Mouse (Mus musculus): Measurements from ENCODE around the gene Sec14l2. TPM values are rescaled to one million over a fixed set of nuclear protein-coding genes. Genes with fewer than 3 reads are reported as not detected.

Sec14l2 gene
- polyA plus RNA-seq, 1 experiment from 2014 or later = 1.8 TPM

DNA sequence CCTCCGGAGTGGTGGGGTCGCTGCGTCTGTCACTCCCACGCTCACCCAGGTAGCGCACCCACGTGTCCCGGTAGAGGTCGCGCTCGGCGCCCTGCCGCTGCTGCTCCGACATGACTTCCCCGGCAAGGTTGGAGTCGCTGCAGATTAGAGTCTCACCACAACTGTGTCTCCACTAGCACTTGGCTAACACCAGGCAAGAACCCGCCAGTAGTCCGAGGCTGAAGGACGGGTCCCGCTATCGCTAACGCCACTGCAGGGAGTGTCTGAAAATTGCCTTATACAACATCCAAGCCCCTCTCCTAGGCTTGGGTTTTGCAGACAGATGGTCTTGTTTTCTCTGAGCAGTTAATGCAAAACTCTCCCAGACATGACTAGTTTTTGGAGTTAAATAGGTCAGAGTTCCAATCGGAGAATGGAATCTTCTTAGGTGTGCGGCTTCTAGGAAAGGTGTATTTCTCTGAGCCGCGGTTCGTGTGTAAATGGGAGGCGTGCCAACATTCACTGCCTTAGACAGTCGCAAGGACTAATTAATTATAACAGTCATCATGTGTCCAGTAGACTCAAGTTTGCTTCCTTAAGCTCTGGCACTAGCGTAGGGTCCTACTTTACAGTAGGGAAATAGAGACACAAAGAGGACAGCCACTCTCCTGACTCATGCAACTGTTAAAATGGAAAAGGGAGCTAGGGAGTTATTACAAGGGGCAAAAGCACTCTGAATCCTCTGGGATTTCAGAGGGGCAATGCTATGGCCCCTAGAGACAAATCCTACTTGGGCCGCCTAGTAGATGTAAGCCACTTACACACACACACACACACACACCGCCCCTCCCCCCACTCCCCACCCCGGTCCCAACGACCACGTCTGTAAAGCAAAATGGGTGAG lies 27.8 kb downstream of the Sec14l2 start, which contains the start of gene Mtfp1:
Gene Mtfp1, minus strand, starts transcription at position 275 of the 883 bp plus-strand sequence.
- 9% methylated on average over 33 of the region's 34 CpGs for WGBS
- Histone ChIP-seq H3K9ac (peak within 1 kb of the TSS; percentile 86), H3K9me3 (replicated peaks) (no peaks in the 10 kb centered on the region), H3K36me3 (no peaks in the 10 kb centered on the region), H3K4me3 (peak within 1 kb of the TSS; percentile 49), H3K27me3 (no peaks in the 10 kb centered on the region), H3K4me1 (peaks cover 25% of the 10 kb centered on the region), H3K4me2 (replicated peaks) (peak within 1 kb of the TSS; percentile 85), H3K27ac (peak within 1 kb of the TSS; percentile 87)
- ATAC-seq (ENCODE audit: low FRiP score) = no peak

DNA sequence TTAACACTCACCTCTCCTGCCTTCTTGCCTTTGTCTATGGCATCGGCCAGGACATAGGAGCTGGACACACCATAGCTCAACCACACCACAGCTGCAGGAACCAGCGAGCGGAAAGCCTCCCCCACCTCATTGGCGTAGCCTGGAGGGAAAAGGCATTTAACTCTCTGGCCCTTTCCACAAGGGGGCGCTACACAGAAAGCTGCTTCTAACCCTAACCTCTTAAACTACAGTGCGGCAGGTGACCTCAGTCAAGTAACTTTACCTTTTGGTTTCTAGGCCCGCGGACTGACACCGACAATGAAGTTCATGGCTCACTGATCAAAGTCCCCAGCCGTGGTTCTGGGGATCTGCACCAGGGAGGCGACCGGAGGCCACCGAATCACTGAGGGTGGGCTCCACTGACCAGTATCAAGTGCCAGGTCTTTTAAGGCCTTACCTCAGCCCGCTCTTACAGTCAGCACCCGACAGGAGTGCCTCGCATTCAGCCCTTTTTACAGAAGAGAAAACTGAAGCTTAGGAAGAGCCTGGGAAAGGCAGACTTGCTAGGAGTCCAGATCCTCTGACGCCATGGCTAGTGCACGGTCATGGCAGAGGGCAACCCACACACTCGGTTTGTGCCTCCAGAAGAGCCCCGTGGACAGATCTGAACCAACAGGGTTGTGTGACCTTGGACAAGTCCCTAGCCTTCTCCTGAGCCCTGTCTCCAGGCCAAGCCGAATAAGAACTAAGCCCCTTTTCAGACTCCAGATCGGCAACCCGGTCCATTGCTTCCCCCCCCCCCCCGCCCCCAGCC lies 28.6 kb downstream of the Sec14l2 start:
- peak overlapping the region; percentile 49 for H3K4me3 ChIP-seq
- H3K4me1 ChIP-seq = peaks cover 25% of the 10 kb centered on the region
- H3K36me3 ChIP-seq = no peaks in the 10 kb centered on the region
- H3K9me3 ChIP-seq (replicated peaks) = no peaks in the 10 kb centered on the region
- 8% methylated on average over 22 of the region's 24 CpGs for WGBS
- H3K9ac ChIP-seq = peak overlapping the region; percentile 55
- H3K27ac ChIP-seq = peak overlapping the region; percentile 74
- H3K27me3 ChIP-seq = no peaks in the 10 kb centered on the region
- H3K4me2 ChIP-seq (replicated peaks) = peak overlapping the region; percentile 85
- ATAC-seq (ENCODE audit: low FRiP score) = no peak

DNA sequence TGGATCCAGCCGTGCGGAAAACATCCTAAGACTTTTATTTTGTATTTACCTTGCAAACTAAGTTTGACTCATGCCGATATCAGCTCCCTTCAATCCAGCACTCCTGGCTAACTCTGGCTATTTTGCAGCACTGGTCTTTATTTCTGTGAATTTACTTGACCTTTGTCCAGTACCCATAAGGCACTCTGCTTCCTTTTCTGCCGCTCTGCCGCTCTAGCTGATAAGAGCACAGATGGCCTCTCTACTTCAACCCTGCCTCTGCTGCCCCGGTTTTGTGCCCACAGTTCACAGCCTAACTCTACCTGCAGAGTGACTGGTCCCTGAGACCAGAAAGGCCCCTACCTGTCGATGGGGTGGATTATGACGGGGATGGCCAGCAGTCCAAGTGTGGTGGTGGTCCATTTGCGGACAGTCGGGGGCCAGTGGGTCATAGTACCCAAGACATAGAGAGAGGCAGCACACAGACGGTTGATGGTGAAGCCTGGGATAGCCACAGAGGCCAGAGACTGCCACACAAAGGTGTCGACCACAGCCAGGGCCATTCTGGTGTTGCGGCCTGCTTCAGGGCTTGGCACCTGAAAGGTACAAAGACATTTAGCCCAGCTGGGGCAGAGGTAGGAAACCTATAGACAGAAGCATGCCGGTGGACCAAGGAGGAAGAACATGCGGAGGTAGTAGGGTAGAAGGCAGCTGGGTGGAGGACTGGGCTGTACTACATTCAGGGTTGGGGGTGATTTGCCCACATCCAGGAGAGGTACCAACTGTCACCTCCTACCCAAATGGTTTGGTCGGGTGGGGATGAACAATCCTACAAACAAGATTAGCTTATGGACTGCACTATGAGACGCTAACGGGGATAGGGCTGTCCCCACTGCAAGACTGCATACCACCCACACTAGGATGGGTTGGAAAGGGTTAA lies 29.5 kb downstream of the Sec14l2 start:
- WGBS = 90% methylated on average over 18 of the region's 18 CpGs
- Histone ChIP-seq H3K9ac (no peak overlapping the region), H3K4me2 (replicated peaks) (no peak overlapping the region)

DNA sequence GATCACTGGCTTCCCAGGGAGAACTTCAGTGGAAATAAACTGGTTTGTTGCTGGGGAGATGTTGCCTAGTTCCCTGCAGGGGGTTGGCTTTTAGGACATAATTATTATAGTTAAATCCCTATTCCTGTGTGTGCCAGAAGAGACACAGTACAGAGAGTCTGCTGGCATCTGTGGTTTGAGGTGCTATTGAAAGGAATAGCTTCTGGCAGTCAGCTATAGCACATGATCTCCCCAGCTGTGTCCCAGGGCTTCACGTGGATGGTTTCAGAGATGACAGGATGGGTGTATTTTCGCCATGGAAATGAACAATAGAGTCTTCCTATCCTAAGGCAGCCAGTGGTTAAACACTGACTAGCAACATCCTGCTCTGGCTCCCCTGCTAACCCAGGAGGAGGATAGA lies 35.9 kb downstream of the Sec14l2 start:
- no peak overlapping the region for H3K27ac ChIP-seq
- H3K4me2 ChIP-seq (replicated peaks) = no peak overlapping the region
- H3K9me3 ChIP-seq (replicated peaks) = no peaks in the 10 kb centered on the region
- H3K4me1 ChIP-seq = no peaks in the 10 kb centered on the region
- H3K4me3 ChIP-seq = no peak overlapping the region
- no peaks in the 10 kb centered on the region for H3K36me3 ChIP-seq
- ATAC-seq (ENCODE audit: low FRiP score) = no peak
- 73% methylated on average over 2 of the region's 2 CpGs for WGBS
- H3K27me3 ChIP-seq = no peaks in the 10 kb centered on the region
- no peak overlapping the region for H3K9ac ChIP-seq

More for the DNA sequence above, 29.5 kb downstream of the Sec14l2 start:
- Histone ChIP-seq H3K4me1 (peaks cover 25% of the 10 kb centered on the region), H3K9me3 (replicated peaks) (no peaks in the 10 kb centered on the region), H3K4me3 (no peak overlapping the region), H3K27ac (no peak overlapping the region), H3K27me3 (no peaks in the 10 kb centered on the region), H3K36me3 (no peaks in the 10 kb centered on the region)
- no peak for ATAC-seq (ENCODE audit: low FRiP score)

DNA sequence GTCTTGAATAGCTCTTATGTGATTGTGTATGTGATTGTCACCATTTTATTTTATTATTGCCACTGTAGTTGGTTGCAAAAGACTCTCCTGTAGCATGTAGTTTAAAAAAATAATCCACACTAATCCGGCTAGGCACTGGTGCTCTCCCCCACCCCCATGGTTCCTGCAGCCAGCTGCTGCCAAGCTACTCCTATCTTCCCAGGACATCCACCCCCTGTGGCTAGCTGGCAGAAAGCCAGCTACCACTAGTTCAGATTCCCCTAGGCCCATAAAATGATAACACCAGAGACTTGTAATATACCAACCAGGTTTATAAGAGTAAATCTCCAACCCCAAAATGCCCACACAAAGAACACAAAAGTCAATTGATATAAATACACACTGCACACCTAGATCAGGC lies 37.0 kb downstream of the Sec14l2 start:
- Histone ChIP-seq H3K4me1 (no peaks in the 10 kb centered on the region), H3K4me3 (no peak overlapping the region), H3K9me3 (replicated peaks) (no peaks in the 10 kb centered on the region), H3K27ac (no peak overlapping the region), H3K27me3 (no peaks in the 10 kb centered on the region), H3K4me2 (replicated peaks) (no peak overlapping the region), H3K36me3 (no peaks in the 10 kb centered on the region), H3K9ac (no peak overlapping the region)
- WGBS = 75% methylated on average over 1 of the region's 1 CpGs
- no peak for ATAC-seq (ENCODE audit: low FRiP score)

DNA sequence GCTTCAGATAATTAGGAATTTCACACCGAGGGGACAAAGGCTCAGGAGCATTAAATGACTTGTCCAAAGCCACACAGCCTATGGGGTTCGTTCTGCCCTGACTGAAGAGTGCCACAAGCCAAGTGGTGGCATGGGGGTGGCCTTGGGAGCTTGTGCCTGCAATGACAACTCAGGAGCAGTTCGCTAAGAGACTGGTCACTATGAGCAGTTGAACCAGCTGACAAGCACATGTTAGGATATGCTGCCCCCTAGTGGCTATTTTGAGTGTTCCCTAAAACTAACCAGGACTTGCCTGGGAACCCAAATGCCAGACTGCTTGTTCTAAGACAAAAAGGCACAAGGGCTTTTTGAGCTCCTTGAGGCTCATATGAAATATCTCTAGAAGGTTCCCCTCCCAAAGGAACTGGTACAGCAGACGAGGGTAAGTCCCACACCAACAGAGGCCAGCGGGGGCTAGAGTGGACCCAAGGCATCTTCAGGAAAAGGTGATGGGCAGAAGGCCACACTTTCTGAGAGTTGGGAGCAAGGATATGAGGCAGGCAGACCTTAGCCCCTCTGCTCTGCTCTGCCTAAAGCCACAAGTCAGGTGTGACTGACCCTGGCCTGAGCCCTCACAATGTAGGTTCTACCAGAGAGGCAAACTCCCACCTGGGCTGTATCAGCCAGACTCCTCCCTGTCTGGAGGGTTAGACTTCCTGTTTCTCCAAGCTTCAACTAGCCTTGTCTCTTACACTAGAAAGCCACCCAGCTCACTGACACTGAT lies 39.7 kb downstream of the Sec14l2 start:
- no peaks in the 10 kb centered on the region for H3K9me3 ChIP-seq (replicated peaks)
- ATAC-seq (ENCODE audit: low FRiP score) = no peak

DNA sequence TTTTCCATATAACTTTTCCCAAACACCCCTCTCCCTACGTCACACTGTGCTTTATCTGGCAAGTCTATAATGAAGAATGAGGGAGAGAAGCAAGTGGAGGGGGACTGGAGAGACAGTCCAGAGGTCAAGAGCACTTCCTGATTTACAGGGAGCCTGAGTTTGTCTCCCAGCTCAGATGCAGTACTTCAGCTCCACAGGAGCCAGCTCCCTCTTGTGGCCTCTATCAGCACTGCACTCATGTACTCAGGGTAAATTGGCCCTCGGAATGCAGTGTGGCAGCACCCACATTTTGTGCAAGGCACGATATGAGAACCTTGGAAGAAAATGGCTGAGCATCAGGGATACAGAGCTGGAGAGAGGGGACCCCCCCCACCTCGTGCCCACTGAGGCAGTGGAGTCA lies 43.0 kb downstream of the Sec14l2 start:
- Histone ChIP-seq H3K27ac (no peak overlapping the region), H3K9ac (no peak overlapping the region), H3K4me2 (replicated peaks) (no peak overlapping the region), H3K4me3 (no peak overlapping the region), H3K9me3 (replicated peaks) (no peaks in the 10 kb centered on the region), H3K4me1 (no peaks in the 10 kb centered on the region), H3K27me3 (no peaks in the 10 kb centered on the region; the same call in 1 of the 2 replicates), H3K36me3 (no peaks in the 10 kb centered on the region)
- no peak for ATAC-seq (ENCODE audit: low FRiP score)
- 20% methylated on average over 4 of the region's 4 CpGs for WGBS

More for the DNA sequence above, 39.7 kb downstream of the Sec14l2 start:
- Histone ChIP-seq H3K27ac (no peak overlapping the region), H3K9ac (no peak overlapping the region), H3K27me3 (no peaks in the 10 kb centered on the region), H3K4me3 (no peak overlapping the region), H3K4me2 (replicated peaks) (no peak overlapping the region), H3K4me1 (no peaks in the 10 kb centered on the region), H3K36me3 (no peaks in the 10 kb centered on the region)
- WGBS = 28% methylated on average over 5 of the region's 5 CpGs

DNA sequence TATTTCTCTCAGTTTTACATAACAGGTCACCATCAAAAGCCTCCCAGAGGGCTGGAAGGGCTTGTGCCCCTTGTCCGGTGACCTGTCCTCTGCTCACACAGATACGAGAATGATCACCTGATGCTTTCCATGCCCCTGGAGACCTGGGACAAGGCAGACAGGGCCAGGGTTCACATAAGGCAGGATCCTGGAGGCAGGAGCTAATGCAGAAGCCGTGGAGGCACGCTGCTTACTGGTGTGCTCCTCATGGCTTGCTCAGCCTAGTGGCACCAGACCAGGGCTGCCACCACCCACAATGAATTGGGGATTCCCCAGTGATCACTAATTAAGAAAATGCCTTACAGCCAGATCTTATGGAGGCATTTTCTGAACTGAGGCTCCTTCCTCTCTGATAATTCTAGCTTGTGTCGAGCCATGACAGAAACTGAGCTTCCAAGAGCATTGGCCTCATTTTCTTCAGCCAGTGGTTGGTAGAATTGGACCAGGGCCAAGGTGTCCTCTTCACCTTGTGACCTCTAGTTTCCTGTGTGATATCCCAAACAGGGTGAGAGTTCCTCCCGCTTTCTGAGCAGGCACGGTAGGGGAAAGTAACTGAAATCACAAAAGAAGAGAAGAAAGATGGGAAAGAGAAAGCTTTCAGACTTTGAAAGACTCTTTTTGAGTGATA lies 44.8 kb downstream of the Sec14l2 start:
- ATAC-seq (ENCODE audit: low FRiP score) = no peak
- WGBS = 80% methylated on average over 7 of the region's 7 CpGs

DNA sequence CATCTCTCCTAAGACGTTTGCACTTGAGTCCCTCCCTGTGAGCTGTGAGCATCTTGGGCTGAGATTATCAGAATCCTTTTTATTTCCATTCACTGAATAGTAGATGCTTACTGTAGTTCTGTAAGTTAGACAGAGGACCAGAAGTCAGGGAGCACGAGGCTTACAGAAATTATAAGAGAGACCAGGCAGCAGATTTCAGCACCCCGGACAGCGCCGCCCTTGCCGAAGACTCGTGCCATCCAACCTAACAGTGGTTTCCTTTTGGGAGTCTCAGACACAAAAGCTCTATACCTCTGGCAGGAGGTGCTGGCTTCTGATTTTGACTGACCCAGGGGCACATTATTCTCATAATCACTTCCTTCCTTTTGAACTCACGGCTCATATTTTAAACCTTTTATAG lies 46.6 kb downstream of the Sec14l2 start:
- H3K27me3 ChIP-seq = no peaks in the 10 kb centered on the region; the same call in 1 of the 2 replicates
- H3K4me3 ChIP-seq = no peak overlapping the region
- no peaks in the 10 kb centered on the region for H3K4me1 ChIP-seq
- H3K36me3 ChIP-seq = no peaks in the 10 kb centered on the region
- ATAC-seq (ENCODE audit: low FRiP score) = no peak
- 17% methylated on average over 8 of the region's 8 CpGs for WGBS
- H3K9me3 ChIP-seq (replicated peaks) = no peaks in the 10 kb centered on the region
- no peak overlapping the region for H3K27ac ChIP-seq
- no peak overlapping the region for H3K9ac ChIP-seq
- H3K4me2 ChIP-seq (replicated peaks) = no peak overlapping the region

More for the DNA sequence above, 44.8 kb downstream of the Sec14l2 start:
- H3K27me3 ChIP-seq = no peaks in the 10 kb centered on the region; the same call in 1 of the 2 replicates
- no peak overlapping the region for H3K9ac ChIP-seq
- H3K4me1 ChIP-seq = no peaks in the 10 kb centered on the region
- no peak overlapping the region for H3K4me2 ChIP-seq (replicated peaks)
- H3K36me3 ChIP-seq = no peaks in the 10 kb centered on the region
- H3K27ac ChIP-seq = no peak overlapping the region
- H3K9me3 ChIP-seq (replicated peaks) = no peaks in the 10 kb centered on the region
- H3K4me3 ChIP-seq = no peak overlapping the region

DNA sequence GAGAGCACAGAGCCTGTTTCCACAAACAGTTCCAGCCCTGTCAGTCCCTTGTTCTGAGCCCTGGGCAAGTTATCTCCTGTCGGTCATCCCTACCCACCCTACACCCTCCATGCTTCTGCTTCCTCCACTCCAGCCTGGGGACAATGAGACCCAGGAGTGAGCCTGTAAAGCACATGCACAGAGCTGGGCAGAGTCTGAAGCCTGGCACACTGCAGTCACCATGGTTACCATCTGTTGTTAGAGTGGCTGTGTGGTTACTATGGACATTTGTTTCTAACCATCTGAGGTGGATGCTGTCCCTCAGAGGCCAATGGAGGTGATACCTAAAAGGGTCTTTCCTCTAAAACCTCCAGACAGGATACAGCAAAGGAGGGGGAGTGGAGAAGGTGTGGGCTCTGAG lies 53.6 kb downstream of the Sec14l2 start:
- Histone ChIP-seq H3K27ac (no peak overlapping the region), H3K36me3 (no peaks in the 10 kb centered on the region), H3K4me1 (no peaks in the 10 kb centered on the region), H3K4me2 (replicated peaks) (no peak overlapping the region), H3K9ac (no peak overlapping the region), H3K9me3 (replicated peaks) (no peaks in the 10 kb centered on the region), H3K4me3 (no peak overlapping the region), H3K27me3 (no peaks in the 10 kb centered on the region; the same call in 1 of the 2 replicates)
- no peak for ATAC-seq (ENCODE audit: low FRiP score)
- WGBS = 75% methylated on average over 1 of the region's 1 CpGs

Measured in hindbrain, embryonic 12.5 days (tissue).